Mouse (Mus musculus) stomach, embryonic 16.5 days (tissue): ENCODE results near the gene Slc35f1. TPM values are rescaled to one million over a fixed set of nuclear protein-coding genes. Genes with fewer than 3 reads are reported as not detected.

Experiments used
- ATAC-seq: fragments of 200-750 bp; cut with Nextera tagmentation; 2 replicates; pipeline ENCODE4 v1.8.0; 2017; ENCODE audit warnings: moderate number of reproducible peaks, moderate TSS enrichment; ENCODE audit not compliant: insufficient read depth, low FRiP score
- H3K27ac ChIP-seq: fragments of 300-500 bp; sonication (generic); 2 replicates; pipeline ENCODE4 v1.5.1; 2014; ENCODE audit warnings: low read length
- H3K27me3 ChIP-seq: fragments of 300-500 bp; sonication (generic); 2 replicates; pipeline ENCODE4 v1.6.1; 2014; ENCODE audit warnings: low read length, control low read depth, mixed read lengths; ENCODE audit not compliant: control insufficient read depth, insufficient read depth
- H3K36me3 ChIP-seq: fragments of 300-500 bp; sonication (generic); 2 replicates; pipeline ENCODE4 v1.6.1; 2014; ENCODE audit warnings: low read length; ENCODE audit not compliant: control insufficient read depth, insufficient read depth
- H3K4me1 ChIP-seq: fragments of 300-500 bp; sonication (generic); 2 replicates; pipeline ENCODE4 v1.6.1; 2014; ENCODE audit warnings: low read length, control low read depth, mixed read lengths; ENCODE audit not compliant: control insufficient read depth, insufficient read depth
- H3K4me2 ChIP-seq: fragments of 300-500 bp; sonication (generic); 2 replicates; pipeline ENCODE4 v1.6.1; 2014; ENCODE audit warnings: low read depth, low read length, mixed read lengths
- H3K4me3 ChIP-seq: fragments of 300-500 bp; sonication (generic); replicated peaks from 2 replicates; pipeline ENCODE4 v1.5.1; 2014; ENCODE audit warnings: mild to moderate bottlenecking, low read length
- H3K9ac ChIP-seq: fragments of 300-500 bp; sonication (generic); 2 replicates; pipeline ENCODE4 v1.6.1; 2014; ENCODE audit warnings: low read length
- H3K9me3 ChIP-seq: fragments of 300-500 bp; sonication (generic); replicated peaks from 2 replicates; pipeline ENCODE4 v1.6.1; 2016; ENCODE audit warnings: low read length, control low read depth; ENCODE audit not compliant: control insufficient read depth
- WGBS: fragments of 180-500 bp; shearing (Covaris S2); extraction: QIAGEN DNeasy Blood & Tissue Kit; methylation state at CpG from one replicate; pipeline ENCODE4 v1.1.7; 2014; 5-methylcytosine and 5-hydroxymethylcytosine counted together
- polyA plus RNA-seq: library from polyadenylated mRNA; unstranded; fragments of >200 nt; fragmentation: Nextera tagmentation; extraction: Ambion mirVana; gene quantifications from 2 replicates; pipeline ENCODE4 v1.2.1, GENCODE M21; 2015

Slc35f1 gene
- polyA plus RNA-seq, 1 experiment from 2014 or later = 2.6 TPM

- Histone ChIP-seq H3K4me2 (no peak overlapping the region), H3K4me1 (no peaks in the 10 kb centered on the region), H3K4me3 (no peak overlapping the region), H3K27ac (no peak overlapping the region), H3K36me3 (no peaks in the 10 kb centered on the region), H3K9ac (no peak overlapping the region), H3K27me3 (no peaks in the 10 kb centered on the region), H3K9me3 (no peaks in the 10 kb centered on the region)
- ATAC-seq = no peak
Measured at GRCm38 (mm10) chr10:52934615-52935014, 244.3 kb downstream of the Slc35f1 start.

- Histone ChIP-seq H3K4me3 (no peak overlapping the region), H3K27ac (no peak overlapping the region), H3K4me1 (no peaks in the 10 kb centered on the region), H3K27me3 (no peaks in the 10 kb centered on the region), H3K4me2 (no peak overlapping the region), H3K9me3 (no peaks in the 10 kb centered on the region), H3K36me3 (no peaks in the 10 kb centered on the region), H3K9ac (no peak overlapping the region)
- ATAC-seq = no peak
- WGBS = 76% methylated on average over 1 of the region's 1 CpGs
Measured at GRCm38 (mm10) chr10:52940111-52940830, 249.9 kb downstream of the Slc35f1 start.

- Histone ChIP-seq H3K27ac (no peak overlapping the region), H3K9ac (no peak overlapping the region), H3K27me3 (no peaks in the 10 kb centered on the region), H3K4me3 (no peak overlapping the region), H3K4me2 (no peak overlapping the region), H3K4me1 (no peaks in the 10 kb centered on the region), H3K36me3 (no peaks in the 10 kb centered on the region), H3K9me3 (no peaks in the 10 kb centered on the region)
- WGBS = 79% methylated on average over 5 of the region's 5 CpGs
- ATAC-seq = no peak
Measured at GRCm38 (mm10) chr10:52940831-52941216, 250.5 kb downstream of the Slc35f1 start.

- no peaks in the 10 kb centered on the region for H3K36me3 ChIP-seq
- ATAC-seq = no peak
- no peaks in the 10 kb centered on the region for H3K4me1 ChIP-seq
- no peak overlapping the region for H3K4me2 ChIP-seq
- no peak overlapping the region for H3K4me3 ChIP-seq
- no peak overlapping the region for H3K9ac ChIP-seq
- H3K27ac ChIP-seq = no peak overlapping the region
- H3K9me3 ChIP-seq = no peaks in the 10 kb centered on the region
- WGBS = 74% methylated on average over 3 of the region's 3 CpGs
- H3K27me3 ChIP-seq = no peaks in the 10 kb centered on the region
Measured at GRCm38 (mm10) chr10:52952581-52952980, 262.2 kb downstream of the Slc35f1 start.

- H3K27me3 ChIP-seq = no peaks in the 10 kb centered on the region
- H3K9me3 ChIP-seq = no peaks in the 10 kb centered on the region
- H3K4me1 ChIP-seq = no peaks in the 10 kb centered on the region
- 65% methylated on average over 4 of the region's 4 CpGs for WGBS
- H3K27ac ChIP-seq = no peak overlapping the region
- H3K9ac ChIP-seq = no peak overlapping the region
- no peaks in the 10 kb centered on the region for H3K36me3 ChIP-seq
- no peak overlapping the region for H3K4me3 ChIP-seq
- no peak for ATAC-seq
- no peak overlapping the region for H3K4me2 ChIP-seq
Measured at GRCm38 (mm10) chr10:52956728-52957127, 266.4 kb downstream of the Slc35f1 start.

GRCm38 (mm10) chr10:52979251-52979650 is 288.9 kb downstream of the Slc35f1 start:
- no peaks in the 10 kb centered on the region; the same call in 1 of the 2 replicates for H3K4me1 ChIP-seq
- 88% methylated on average over 1 of the region's 1 CpGs for WGBS
- ATAC-seq = no peak

GRCm38 (mm10) chr10:52982836-52983235 is 292.5 kb downstream of the Slc35f1 start:
- Histone ChIP-seq H3K27me3 (no peaks in the 10 kb centered on the region), H3K4me3 (no peak overlapping the region), H3K27ac (no peak overlapping the region), H3K4me1 (no peaks in the 10 kb centered on the region; the same call in 1 of the 2 replicates), H3K9ac (no peak overlapping the region), H3K4me2 (no peak overlapping the region), H3K36me3 (no peaks in the 10 kb centered on the region), H3K9me3 (no peaks in the 10 kb centered on the region)
- WGBS = 49% methylated on average over 1 of the region's 1 CpGs
- no peak for ATAC-seq

More at GRCm38 (mm10) chr10:52979251-52979650, 288.9 kb downstream of the Slc35f1 start:
- Histone ChIP-seq H3K36me3 (no peaks in the 10 kb centered on the region), H3K9ac (no peak overlapping the region), H3K27ac (no peak overlapping the region), H3K4me3 (no peak overlapping the region), H3K27me3 (no peaks in the 10 kb centered on the region), H3K4me2 (no peak overlapping the region), H3K9me3 (no peaks in the 10 kb centered on the region)

GRCm38 (mm10) chr10:52992246-52992645 is 301.9 kb downstream of the Slc35f1 start:
- Histone ChIP-seq H3K36me3 (no peaks in the 10 kb centered on the region), H3K4me3 (no peak overlapping the region), H3K4me1 (no peaks in the 10 kb centered on the region), H3K27ac (no peak overlapping the region), H3K9ac (no peak overlapping the region), H3K27me3 (no peaks in the 10 kb centered on the region), H3K4me2 (no peak overlapping the region), H3K9me3 (no peaks in the 10 kb centered on the region)
- ATAC-seq = no peak
- 62% methylated on average over 2 of the region's 2 CpGs for WGBS

- Histone ChIP-seq H3K27me3 (no peaks in the 10 kb centered on the region), H3K27ac (no peak overlapping the region), H3K36me3 (no peaks in the 10 kb centered on the region), H3K9me3 (no peaks in the 10 kb centered on the region), H3K4me3 (no peak overlapping the region), H3K4me2 (no peak overlapping the region), H3K4me1 (no peaks in the 10 kb centered on the region), H3K9ac (no peak overlapping the region)
- WGBS = 69% methylated on average over 2 of the region's 2 CpGs
- ATAC-seq = no peak
Measured at GRCm38 (mm10) chr10:52996886-52997285, 306.6 kb downstream of the Slc35f1 start.
